Mouse (Mus musculus) frontal cortex, postnatal 14 days (tissue): Measurements from ENCODE around the gene Trmu.
"Not testable (repeated sequence)": the region's sequence is repeated elsewhere in the genome, so short reads cannot be mapped to it uniquely, and the experiment has no call there.

Experiments used
- DNase-seq, 2 experiments: peaks; one replicate each; pipeline ENCODE4 v3.0.0; 2022; ENCODE audit warnings: low spot score in 2 of 2

Trmu gene

DNA sequence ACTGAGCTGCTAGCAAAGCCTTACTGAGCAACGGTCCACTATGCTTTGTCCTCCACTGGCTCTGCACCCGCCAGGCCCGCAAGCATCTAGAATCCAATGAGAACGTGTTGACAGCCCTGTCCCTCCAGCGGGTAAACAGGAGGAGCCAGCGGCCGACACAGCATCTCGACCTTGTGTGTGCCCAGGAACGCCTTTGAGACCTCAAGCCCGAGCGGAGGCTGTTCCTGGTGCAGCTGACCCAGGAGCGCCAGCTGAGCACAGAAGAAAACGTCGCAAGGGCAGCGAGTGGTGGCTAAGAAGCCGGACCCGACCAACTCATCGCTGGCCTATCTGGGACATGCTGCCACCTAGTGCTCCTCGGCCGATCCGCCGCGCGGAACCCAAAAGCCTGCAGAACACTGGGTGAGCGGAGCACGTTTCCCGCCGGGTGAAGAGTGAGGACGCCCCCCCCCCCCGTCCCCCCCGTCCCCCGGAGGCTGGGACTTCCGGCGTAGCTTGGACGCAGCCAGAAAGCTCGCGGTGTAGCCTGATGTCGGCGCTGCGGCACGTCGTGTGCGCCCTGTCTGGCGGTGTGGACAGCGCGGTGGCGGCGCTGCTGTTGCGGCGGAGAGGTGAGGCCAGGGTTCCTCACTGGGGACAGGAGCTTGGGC, at the start of gene Trmu:
Gene Trmu (plus strand): TSS at position 465 of the 650 bp plus-strand sequence.
- peak; percentile 89 to 91 for DNase-seq

DNA sequence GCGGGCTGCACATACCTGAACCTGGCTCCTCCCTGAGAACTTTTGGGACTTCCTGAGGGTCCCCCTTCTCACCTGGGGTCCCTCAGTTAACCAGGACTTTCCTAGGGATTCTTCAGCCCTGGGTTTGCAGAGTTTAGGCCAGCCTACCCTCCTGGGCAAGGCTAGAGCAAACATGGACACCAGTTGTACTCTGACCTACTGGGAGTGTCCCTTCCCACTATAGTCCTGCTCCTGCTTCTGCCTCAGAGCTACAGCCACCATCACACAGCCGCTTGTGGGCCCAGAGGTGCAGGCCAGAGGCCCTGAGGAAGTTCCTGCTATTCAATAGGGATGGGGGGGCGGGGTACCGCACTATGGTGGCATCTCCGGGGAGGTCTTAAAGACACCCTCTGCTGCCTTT, 49.6 kb upstream of the Trmu start:
- no peak for DNase-seq

DNA sequence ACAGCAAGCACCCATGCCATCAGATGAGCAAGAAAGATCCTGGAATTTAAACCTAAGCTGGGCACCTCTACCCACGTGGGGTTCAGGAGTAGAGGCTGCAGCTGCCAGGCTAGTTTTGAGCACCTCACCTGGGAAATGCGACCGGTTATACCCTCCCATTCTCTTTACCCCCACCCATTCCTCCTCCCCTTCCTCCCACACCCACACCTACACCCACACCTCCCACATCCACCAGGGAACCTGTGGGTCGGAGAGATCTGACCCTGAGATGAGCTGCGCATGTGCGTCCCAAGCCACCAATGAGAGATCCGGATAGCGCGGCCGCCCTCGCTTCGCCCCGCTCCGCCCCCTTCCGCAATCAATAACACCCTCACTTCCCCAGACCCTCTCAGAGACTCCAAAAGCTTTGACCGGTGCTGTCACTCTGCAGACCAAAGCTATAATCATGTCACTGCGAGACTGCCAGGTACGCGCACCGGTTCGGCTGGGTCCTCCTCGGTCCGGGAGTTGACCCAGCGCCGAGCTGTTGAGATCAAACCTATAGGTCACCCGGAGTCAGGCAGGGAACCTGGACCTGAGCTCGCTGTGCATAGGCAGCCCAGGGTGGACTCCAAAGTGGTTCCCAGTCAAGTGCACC, 47.0 kb upstream of the Trmu start, which contains the start of gene Ttc38:
Gene Ttc38 (plus strand): TSS at position 353 of the 637 bp plus-strand sequence.
- DNase-seq: peak; percentile 65 to 75

DNA sequence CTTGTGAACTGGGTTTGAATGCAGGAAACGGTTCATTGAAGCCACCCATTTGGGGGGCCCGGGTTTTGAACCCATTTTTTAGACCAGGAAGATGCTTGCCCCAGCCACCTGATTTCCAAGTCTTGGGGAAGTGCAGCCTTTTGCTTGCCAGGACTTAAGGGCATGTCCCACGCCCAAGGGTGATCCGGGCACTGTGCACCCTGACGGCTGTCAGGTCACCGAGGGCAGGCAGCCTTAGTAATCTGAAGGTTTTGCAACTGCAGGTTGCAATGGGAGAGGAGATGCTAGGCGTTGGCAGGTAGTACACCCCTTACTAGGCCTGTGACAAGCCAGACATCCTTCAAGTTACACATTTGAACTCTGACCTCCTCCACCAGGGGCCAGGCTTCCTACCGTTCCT, 46.5 kb upstream of the Trmu start:
- DNase-seq: no peak

DNA sequence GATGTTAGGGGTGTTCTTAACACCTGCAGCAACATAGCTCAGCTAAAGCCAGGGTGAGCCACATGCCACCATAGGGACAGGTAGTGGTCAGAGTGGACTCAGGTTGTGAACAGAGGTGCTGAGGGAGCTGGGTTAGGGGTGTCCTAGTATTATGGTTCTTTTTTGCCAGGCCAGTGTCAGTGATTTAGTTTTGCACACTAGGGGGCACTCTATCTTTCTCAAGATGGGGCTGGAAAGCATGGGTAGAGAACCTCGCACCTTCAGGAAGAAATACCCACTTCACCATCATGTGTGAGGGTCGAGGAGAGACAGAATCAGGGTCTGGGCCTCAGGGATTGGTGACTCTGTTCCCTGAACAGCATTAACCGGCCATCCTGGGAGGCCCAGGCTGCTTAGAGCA, 43.8 kb upstream of the Trmu start:
- DNase-seq: no peak

DNA sequence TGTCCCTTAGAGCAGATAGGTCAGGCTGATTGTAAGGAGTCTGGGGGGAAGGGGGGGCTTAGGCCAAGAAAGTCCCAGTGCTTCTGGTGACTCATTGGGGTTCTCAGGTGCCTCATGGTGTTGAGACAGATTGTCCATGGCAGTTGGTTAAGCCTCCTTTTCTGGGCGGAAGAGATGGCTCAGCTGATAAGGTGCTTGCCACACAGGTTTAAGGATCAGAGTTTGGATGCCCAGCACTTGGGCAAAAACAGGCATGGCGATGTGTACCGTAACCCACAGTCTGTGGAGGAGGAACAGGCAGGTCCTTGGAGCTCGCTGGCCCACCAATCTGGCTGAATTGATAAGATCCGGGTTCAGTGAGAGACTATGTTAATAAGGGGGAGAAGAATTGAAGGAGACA, 42.2 kb upstream of the Trmu start:
- no peak for DNase-seq

DNA sequence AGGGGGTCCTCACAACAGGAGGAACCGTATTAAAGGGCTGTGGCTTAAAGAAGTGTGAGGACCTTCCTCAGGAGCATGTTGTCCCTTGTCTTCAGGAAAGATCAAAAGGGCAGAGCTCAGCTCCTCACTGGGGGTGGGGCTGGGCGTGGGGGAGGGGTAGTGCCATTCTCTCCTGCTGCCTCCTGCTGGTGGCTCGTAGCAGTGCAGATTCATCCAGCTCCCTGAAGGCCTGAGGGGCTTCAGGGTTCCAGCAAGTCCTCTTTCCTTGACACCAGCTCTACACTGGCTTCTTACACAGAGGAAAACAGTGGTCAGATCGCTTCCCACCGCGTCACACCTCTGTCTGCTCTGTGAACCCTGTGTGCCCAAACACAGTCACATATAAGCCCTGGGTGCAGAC, 38.1 kb upstream of the Trmu start:
- DNase-seq: no peak

DNA sequence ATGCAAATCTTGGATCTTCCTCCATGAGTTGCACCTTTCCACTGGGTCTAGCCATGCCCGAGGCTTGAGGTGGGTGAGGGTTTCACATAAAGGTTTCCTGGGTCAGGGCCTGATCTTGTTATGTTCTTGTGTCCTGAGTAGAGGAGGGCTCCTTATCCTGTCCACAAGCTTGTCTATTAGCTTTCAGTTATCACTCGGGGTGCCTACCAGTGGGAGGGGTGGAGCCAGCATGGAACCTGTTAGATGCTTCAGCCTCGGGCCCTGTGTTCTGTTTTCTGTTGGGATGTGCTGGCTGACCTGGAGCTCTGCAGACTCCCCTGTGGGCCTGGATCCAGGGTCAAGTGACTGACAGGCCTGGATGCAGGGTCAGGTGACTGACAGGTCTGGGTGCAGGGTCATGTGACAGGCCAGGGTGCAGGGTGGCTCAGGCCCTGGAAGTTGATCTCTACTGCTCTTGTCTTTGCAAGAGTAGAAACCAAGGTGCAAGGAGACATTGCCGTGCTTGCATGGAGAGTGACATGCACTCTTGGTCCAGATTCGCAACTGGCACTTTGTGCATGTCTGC, 37.2 kb upstream of the Trmu start:
- DNase-seq: no peak

DNA sequence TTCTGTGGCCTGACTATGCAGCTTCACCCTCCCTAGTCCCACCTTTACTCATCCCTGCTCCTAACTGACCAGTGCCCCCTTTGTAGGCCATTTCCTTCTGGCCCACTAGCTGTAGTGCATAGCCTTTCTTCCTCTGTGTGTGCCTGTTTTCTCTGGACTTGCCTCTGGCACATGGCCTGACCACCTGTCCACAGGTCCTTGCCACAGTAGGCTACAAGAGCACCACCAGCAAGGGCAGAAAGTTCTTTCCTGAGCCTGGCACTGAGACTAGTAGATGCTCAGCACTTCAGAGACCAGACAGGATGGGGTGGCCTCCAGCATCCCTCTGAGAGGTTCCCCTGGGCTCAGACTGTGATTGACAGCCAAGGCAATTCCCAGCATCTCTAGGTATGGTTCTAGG, 34.0 kb upstream of the Trmu start:
- DNase-seq: no peak

DNA sequence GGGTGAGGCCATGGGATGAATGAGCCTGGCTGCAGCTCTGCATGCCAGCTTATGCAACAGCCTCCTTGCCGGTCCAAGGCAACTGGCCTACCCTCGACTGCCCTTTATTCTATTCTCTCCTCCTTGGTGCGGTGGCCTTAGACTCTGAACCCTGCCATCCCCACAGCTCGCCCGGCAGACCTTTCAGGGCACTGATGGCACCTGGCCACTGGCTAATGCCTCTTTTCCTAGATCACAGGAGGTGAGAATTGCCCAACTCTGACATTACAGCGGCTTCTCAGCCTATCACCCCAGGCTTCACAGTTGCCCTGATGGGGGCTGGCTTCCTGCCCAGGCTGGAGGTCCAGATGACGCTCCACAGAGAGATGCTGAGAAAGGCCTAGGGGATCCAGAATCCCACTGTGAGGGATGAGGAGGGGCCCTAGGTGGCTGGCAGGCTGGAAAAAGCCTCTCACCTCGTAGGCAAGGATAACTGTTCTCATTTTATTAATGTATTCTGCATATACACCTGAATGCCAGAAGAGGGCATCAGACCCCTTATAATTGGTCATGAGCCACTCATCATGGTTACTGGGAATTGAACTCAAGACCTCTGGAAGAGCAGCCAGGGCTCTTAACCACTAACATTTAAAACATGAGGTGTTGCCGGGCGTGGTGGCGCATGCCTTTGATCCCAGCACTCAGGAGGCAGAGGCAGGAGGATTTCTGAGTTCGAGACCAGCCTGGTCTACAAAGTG, 27.3 kb upstream of the Trmu start:
- no peak for DNase-seq

DNA sequence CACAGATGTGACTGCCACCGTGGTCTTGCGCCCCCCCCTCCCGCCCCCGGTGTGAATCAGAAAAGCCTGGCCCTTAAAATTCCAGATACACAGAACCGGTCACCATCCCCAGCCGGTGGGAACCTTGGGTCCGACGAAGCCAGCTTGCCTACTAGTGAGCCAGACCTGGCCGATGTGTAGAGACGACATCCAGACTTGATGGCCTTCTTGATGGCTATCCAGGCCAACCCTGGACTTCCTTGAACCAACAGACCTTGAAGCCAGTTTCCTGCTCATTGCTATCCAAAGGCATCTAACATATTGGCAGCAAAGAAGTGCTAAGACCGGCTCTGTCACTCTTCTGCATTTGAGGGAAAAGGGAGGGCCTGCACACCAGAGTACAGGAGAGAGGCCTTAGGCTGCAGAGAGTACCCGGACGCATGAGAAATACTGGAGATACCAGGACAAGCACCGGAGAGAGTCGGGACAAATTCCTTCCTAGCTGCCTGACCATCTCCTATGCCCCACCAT, 20.1 kb upstream of the Trmu start:
- DNase-seq: no peak

DNA sequence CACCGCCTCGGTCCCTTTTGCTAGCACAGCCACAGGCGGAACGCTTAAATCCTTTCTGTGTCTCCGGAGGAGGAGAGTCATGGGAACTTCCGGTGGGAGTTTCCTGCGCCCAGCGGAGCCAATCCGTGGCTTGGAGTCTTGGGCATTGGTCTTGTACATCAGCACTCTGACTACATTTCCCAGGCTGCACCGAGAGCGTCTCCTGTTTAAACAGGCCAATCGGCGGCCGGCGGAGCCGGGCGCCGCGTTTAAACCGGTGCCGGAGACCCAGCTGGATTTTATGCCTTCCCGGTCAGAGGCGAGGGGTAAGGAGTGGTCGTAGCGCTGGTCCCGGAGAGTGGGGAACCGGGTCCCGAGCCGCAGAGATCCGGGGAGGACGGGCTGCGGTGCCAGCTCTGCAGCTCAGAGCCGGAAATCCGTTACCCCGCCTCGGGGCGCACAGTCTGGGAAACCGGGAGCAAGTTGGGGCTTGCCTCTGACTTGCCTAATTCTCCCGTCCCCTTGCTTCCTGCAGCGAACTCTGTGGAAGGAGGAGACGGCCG, 19.6 kb upstream of the Trmu start, which contains the start of gene Gtse1:
Gene Gtse1 (plus strand): TSS at position 256 of the 542 bp plus-strand sequence.
- peak; percentile 93 to 94 for DNase-seq

DNA sequence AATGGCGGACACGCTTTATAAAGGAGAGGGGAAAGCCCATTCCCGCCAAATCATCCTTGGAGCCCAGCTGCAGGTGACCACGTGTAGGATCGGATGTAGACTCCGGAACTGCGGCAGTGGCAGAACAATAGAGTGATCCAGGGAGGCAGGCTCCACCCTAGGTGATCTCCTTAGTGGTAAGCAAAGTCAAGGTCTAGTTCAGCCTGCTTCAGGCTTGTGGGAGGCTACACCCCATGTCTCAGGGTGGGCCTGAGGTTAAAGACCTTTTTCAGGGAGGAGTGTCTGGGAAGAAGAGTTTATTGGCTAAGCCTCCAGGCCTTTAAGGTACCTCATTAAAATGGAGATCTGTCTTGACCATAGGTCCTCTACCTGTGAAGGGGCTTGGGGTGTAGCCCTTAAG, 13.2 kb upstream of the Trmu start:
- DNase-seq: not testable (repeated sequence)

DNA sequence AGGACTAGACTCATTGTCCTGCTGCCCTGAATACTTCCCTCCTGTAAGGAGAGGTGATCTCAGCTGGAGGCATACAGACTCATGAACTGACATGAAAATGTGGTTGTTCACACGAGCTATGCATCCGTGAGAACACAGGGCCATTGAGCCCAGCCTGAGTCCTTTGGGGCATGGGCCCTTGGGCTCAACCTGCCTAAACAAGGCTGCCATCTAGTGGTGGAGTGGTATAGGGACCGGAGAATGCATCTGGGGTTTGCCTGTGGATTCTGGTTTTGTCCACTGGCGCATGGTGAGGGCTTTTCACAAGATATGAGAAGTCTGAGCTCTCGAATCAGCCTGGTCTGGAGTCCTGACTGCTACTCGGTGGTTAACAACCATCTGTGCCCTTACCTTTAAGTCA, 11.4 kb upstream of the Trmu start:
- peak; percentile 41 to 68 for DNase-seq

DNA sequence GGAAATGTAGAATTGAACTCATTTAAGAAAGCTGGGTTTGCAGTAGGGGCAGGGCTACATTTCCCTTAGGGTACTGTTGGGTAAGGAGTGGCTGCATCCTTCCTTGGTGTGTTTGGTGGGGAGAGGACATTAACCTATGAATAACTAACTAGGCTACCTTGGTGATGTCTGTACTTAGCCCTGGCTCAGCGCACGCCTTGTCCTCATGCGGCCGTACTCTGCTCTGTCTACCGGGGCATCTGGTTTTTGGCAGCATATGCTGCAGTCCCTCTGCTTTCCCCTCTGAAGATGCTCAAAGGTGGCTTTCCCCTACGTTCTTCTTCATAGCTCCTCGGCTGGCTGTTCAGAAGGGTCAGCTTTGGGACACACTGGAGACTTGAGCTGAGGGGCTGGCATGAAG, 1.8 kb upstream of the Trmu start:
- DNase-seq: no peak

DNA sequence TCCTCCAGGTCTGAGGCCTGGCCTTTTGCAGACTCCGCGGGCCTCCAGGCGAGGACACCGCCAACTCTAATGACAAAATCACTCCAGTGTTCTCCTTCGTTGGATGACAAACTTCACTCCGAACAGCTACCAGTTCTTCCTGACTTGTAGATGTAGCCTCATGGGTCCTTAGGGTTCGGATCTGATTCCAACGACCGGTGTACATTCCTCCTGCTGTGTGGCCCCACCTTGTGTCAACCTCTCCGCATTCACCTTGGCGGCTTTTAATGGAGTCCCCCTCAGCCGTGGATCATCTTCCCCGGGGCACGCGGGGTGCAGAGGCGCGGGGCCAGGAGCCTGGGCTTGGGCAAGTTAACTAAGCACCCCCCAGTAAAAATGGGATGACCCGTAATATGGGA, 385 bp downstream of the Trmu start:
- DNase-seq: no peak

DNA sequence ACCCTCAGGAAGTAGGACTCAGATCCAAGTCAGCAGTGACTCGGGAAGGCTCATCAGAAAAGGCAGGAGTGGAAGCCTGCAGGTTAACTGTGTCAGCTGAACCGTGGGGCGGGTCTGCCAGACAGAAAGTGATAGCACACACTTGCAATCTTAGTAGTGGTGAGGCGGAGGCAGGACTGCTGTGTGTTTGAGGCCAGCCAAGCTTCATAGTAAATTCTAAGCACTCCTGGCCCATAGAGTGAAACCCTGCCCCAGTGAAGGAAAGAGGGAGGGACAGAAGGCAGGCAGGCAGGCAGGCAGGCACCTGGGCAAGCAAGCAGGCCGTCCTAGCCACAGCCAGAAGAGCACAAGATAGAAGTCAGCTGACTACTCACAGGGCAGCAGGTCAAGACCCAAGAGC, 6.5 kb downstream of the Trmu start:
- DNase-seq: no peak

DNA sequence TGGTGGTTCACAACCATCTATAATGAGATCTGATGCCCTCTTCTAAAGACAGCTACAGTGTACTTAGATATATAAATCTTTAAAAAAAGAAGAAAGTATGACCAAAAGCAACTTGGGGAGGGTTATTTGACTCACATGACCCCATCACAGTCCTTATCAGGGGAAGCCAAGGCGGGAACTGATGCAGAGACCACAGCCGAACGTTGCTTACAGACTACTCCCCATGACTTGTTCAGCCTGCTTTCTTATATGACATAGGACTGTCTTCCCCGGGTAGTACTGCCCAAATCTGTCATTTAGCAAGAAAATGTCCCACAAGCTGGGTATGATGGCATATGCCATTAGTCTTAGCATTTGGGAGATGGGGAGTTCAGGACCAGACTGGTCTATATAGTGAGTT, 10.1 kb downstream of the Trmu start:
- no peak for DNase-seq

DNA sequence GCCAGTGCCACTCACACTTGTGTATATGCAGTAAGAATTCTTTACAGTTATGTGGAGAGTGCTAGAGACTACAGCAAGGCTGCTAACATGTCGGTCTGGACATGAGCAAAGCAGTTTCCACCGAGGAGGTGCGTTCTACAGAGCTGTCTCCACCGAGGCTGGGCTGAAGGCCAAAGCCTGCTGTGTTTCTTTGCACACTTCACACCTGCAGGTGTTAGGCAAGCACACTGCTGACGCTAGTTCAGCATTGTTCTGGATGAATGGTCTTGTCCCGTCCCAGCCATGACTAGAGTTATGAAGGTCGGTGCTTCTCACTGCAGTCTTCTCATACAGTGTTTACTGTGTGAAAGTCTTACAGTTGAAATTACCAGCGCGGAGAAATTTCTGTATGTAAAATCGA, 12.9 kb downstream of the Trmu start:
- DNase-seq: no peak

DNA sequence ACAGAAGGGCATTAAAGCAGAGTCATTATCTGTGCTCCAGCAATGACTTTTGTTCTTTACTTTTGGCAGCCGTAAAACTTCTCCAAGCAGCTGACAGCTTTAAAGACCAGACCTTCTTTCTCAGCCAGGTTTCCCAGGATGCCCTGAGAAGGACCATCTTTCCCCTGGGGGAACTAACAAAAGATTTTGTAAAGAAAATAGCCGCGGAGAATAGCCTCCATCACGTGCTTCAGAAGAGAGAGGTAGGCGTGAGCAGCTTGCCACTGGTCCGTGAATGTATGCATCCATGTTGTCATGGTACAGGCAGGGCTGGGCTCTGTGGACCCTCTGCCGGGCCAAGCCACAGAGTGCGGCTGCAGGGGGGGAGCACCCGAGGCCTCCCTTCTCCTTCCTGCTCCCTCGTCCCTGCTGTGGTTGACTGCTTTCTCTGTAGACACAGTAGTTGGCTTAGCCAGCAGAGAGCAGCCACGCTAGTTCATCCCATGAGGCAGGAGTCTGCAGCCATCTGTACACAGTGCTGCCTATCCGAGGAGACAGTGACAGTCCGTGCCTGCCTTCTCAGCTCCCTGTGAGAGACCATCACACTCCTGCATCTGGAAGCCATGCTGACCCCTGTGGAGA, 13.5 kb downstream of the Trmu start:
- no peak for DNase-seq

DNA sequence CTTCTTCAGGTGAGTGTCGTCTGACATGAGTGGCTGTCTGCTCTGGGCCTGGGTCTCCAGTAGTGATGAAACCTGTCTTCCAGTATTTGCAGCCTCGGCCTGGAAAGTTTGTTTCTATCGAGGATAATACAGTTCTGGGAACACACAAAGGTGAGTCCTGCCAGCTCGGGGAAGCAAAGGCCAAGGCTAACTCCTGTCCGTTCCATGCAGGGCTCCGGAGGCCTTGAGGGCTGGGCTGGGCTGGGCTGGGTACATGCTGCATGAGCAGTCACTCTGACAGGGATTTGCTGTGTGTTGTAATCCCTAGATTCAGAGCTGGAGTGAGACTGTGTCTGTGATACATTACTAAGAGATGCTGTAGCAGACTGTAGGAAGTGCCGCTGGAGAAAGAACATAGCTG, 14.8 kb downstream of the Trmu start:
- no peak for DNase-seq

DNA sequence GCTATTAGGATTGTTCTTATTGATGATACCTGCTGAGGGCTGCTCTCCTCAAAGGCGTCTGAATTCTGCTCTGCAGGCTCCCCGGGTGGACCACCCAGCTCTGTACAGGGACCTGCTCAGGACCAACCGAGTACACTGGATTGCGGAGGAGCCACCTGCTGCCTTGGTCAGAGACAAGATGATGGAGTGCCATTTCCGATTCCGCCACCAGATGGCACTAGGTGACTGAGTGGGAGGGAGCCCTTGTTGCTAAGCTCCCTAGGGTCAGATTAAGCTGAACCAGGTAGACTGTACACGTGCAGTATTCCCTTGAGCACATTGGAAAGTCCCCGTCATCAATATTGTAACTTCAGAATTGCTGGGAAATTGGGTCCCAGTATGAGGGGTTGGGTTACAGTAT, 17.2 kb downstream of the Trmu start:
- peak; percentile 48 to 79 for DNase-seq
